In genomic region chr9:60616946-60617345, GRCm38 (mm10) we compare ENCODE assay signal across 9 mouse cellular contexts.
A peak's percentile ranks its signal among the peaks of the same experiment; 100 is the strongest.
DNase-seq lines count a peak whose midpoint lies in the region; ATAC-seq lines count a peak whose summit lies in the region.
"Had no signal": no experiment of that assay in that cellular context is flagged by ENCODE, and none has a peak within 500 bp of the region (broad histone marks: within the 10 kb centered on the region; RNA-seq: fewer than 3 reads in every experiment).

No protein-coding gene starts in this region.

- H3K4me1 ChIP-seq in forebrain, embryonic 15.5 days, result 0 out of 2 replicates have a peak, but pooled peaks cover 3% of the 10 kb centered on the region
- no peaks in the 10 kb centered on the region for H3K4me1 ChIP-seq in forebrain, embryonic 11.5 days (replicated peaks; ENCODE audit: control insufficient read depth, insufficient read depth, low read length)
- no peaks in the 10 kb centered on the region for H3K4me1 ChIP-seq in liver, embryonic 12.5 days
- H3K4me1 ChIP-seq: liver, embryonic 13.5 days had no signal

- no peak overlapping the region for H3K4me2 ChIP-seq in forebrain, embryonic 15.5 days (replicated peaks)
- no peak overlapping the region for H3K4me2 ChIP-seq in forebrain, embryonic 11.5 days (ENCODE audit: low read depth, low read length, severe bottlenecking)
- no peak overlapping the region for H3K4me2 ChIP-seq in liver, embryonic 12.5 days
- H3K4me2 ChIP-seq: liver, embryonic 13.5 days had no signal

- H3K9ac ChIP-seq in forebrain, embryonic 15.5 days (replicated peaks), result no peak overlapping the region
- H3K9ac ChIP-seq in forebrain, embryonic 11.5 days (ENCODE audit: low read length), result no peak overlapping the region
- no peak overlapping the region for H3K9ac ChIP-seq in liver, embryonic 12.5 days
- H3K9ac ChIP-seq: liver, embryonic 13.5 days had no signal

- no peak overlapping the region for H3K4me3 ChIP-seq in forebrain, embryonic 15.5 days
- no peak overlapping the region for H3K4me3 ChIP-seq in forebrain, embryonic 11.5 days (ENCODE audit: low read depth, low read length)
- no peak overlapping the region for H3K4me3 ChIP-seq in liver, embryonic 12.5 days
- H3K4me3 ChIP-seq: liver, embryonic 13.5 days had no signal

- 0 out of 2 replicates have a peak overlapping the region, but pooled peaks have one; percentile 20 for H3K27ac ChIP-seq in forebrain, embryonic 15.5 days (replicated peaks)
- no peak overlapping the region for H3K27ac ChIP-seq in forebrain, embryonic 11.5 days (ENCODE audit: low read depth, low read length)
- no peak overlapping the region for H3K27ac ChIP-seq in liver, embryonic 12.5 days
- H3K27ac ChIP-seq: liver, embryonic 13.5 days had no signal

- H3K27me3 ChIP-seq in forebrain, embryonic 15.5 days, result no peaks in the 10 kb centered on the region
- H3K27me3 ChIP-seq in forebrain, embryonic 11.5 days (ENCODE audit: control insufficient read depth, insufficient read depth, low read length), result no peaks in the 10 kb centered on the region
- H3K27me3 ChIP-seq in liver, embryonic 12.5 days (replicated peaks), result no peaks in the 10 kb centered on the region
- H3K27me3 ChIP-seq: liver, embryonic 13.5 days had no signal

- H3K36me3 ChIP-seq in forebrain, embryonic 15.5 days, result peaks cover 20% of the 10 kb centered on the region
- no peaks in the 10 kb centered on the region; the same call in 1 of the 2 replicates for H3K36me3 ChIP-seq in forebrain, embryonic 11.5 days (ENCODE audit: control insufficient read depth, insufficient read depth, low read length)
- H3K36me3 ChIP-seq in liver, embryonic 12.5 days, result no peaks in the 10 kb centered on the region
- H3K36me3 ChIP-seq: liver, embryonic 13.5 days had no signal

- 58% methylated on average over 9 of the region's 9 CpGs for WGBS in forebrain, embryonic 15.5 days
- 79% methylated on average over 9 of the region's 9 CpGs for WGBS in forebrain, embryonic 11.5 days
- WGBS in liver, embryonic 12.5 days (ENCODE audit: insufficient replicate concordance), result 75% methylated on average over 9 of the region's 9 CpGs

- no peaks in the 10 kb centered on the region for H3K9me3 ChIP-seq in forebrain, embryonic 15.5 days
- no peaks in the 10 kb centered on the region for H3K9me3 ChIP-seq in forebrain, embryonic 11.5 days (ENCODE audit: control insufficient read depth, low read length)
- no peaks in the 10 kb centered on the region for H3K9me3 ChIP-seq in liver, embryonic 12.5 days (replicated peaks)
- H3K9me3 ChIP-seq: liver, embryonic 13.5 days had no signal

- DNase-seq in forebrain, embryonic 11.5 days (ENCODE audit: low spot score), result no peak
- peak; percentile 6 for DNase-seq in urinary bladder, postnatal 25 days (ENCODE audit: low spot score)
- no peak for DNase-seq in urinary bladder, adult 18-20 months (ENCODE audit: low spot score in 2 of 2)
- peak; percentile 55 for DNase-seq in heart, postnatal 4 days
- DNase-seq in right cerebral cortex, adult 18-20 months, result no peak
- DNase-seq: liver, embryonic 13.5 days had no signal

- no peak for ATAC-seq in forebrain, embryonic 15.5 days (replicated peaks)
- ATAC-seq in forebrain, embryonic 11.5 days (replicated peaks; ENCODE audit: low FRiP score), result no peak
- no peak for ATAC-seq in erythroid progenitor cell, adult 5-6 weeks (replicated peaks; ENCODE audit: low FRiP score, poor library complexity, severe bottlenecking)
- no peak for ATAC-seq in liver, embryonic 12.5 days

Comparison
In these comparisons a context has a peak if more than half of its experiments do, and no peak if none do; other contexts are left out.
1. DNase-seq: peak in urinary bladder, postnatal 25 days (single experiment) and heart, postnatal 4 days (single experiment); none in forebrain, embryonic 11.5 days (single experiment), urinary bladder, adult 18-20 months (0 of 2) and right cerebral cortex, adult 18-20 months (single experiment).